Mouse (Mus musculus): ENCODE measurements around the gene Tbca. TPM values are rescaled to one million over a fixed set of nuclear protein-coding genes. Genes with fewer than 3 reads are reported as not detected.
A peak's percentile ranks its signal among the peaks of the same experiment; 100 is the strongest.

Tbca gene
- polyA plus RNA-seq, 1 experiment from 2014 or later: 246 TPM

DNA sequence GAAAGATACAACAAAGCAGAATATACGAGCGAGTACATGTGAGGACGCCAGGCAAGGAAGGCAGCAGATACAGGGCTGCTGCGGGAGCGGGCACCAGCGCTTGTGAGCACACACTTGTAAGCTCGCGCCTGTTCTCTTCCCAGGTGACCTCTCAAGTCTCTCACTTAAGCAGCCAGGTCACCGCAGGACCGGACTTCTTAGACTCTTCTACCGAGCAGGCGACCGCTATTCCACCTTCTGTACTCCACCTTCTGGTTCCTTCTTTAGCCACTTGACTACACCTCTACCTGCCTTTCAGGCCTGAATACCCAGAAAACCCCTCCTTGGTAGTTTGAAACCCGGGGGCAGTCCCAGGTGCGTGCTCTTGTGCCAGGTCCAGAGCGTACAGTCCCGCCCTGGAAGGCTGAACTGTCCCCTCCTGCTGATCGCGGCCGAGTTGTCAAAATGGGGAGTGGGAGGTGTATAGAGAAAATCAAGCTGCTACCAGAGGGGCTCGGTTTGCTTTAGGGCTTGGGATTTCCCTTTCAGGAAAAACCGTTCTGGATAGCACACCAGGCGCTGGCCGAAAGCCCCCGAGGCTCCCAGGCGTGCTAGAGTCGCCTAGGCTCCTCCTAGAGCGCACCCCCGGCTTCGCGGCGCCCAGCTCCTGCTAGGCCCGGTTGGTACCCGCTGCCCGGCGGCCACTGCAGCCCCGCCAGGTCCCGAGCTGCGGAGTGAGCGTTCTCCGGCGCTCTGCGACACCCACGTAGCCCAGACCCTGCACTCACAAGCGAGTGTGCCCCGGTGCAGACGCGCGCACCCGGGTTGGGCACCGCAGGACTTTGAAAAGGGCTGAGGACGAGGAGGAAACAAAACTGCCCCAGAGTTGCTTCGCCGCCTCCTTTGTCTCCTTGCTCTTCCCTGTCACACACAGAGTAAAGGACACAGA is 84.7 kb downstream of the Tbca start:
- no peak overlapping the region for H3K27ac ChIP-seq
- ATAC-seq (ENCODE audit: insufficient number of reproducible peaks, insufficient read depth, low FRiP score, low TSS enrichment): no peak
- H3K9ac ChIP-seq: no peak overlapping the region
- H3K9me3 ChIP-seq: no peaks in the 10 kb centered on the region
- H3K4me3 ChIP-seq: no peak overlapping the region
- H3K4me1 ChIP-seq: peaks cover 12% of the 10 kb centered on the region
- H3K4me2 ChIP-seq (replicated peaks): no peak overlapping the region
- no peaks in the 10 kb centered on the region for H3K36me3 ChIP-seq
- peaks cover 80% of the 10 kb centered on the region for H3K27me3 ChIP-seq
- under 1% methylated on average over 54 of the region's 54 CpGs for WGBS

DNA sequence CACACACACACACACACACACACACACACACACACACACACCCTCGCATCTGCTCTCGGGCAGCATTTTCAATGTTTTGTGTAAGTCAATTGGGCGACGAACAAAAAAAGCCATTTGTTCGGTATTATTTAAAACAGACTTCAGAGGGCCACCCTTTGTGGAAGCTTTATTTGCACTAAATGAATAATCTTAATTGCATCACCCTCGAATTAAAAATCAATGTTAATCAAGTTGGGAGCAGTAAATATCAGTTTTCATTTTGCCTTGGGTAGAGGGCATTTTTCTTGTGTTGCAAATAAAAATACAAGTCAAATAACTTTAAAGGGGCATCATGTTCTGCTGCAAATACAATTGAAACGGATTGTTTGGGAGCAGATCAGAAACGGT is 85.3 kb downstream of the Tbca start:
- Histone ChIP-seq H3K4me3 (no peak overlapping the region), H3K9me3 (no peaks in the 10 kb centered on the region), H3K27ac (no peak overlapping the region), H3K9ac (no peak overlapping the region), H3K36me3 (no peaks in the 10 kb centered on the region), H3K4me2 (replicated peaks) (no peak overlapping the region), H3K4me1 (peaks cover 8% of the 10 kb centered on the region; the same call in 1 of the 2 replicates), H3K27me3 (peaks cover 75% of the 10 kb centered on the region)
- ATAC-seq (ENCODE audit: insufficient number of reproducible peaks, insufficient read depth, low FRiP score, low TSS enrichment): no peak
- under 1% methylated on average over 8 of the region's 8 CpGs for WGBS

- Histone ChIP-seq H3K27me3 (peaks cover 68% of the 10 kb centered on the region), H3K9me3 (no peaks in the 10 kb centered on the region), H3K9ac (no peak overlapping the region), H3K4me3 (no peak overlapping the region), H3K27ac (no peak overlapping the region), H3K4me2 (replicated peaks) (no peak overlapping the region), H3K36me3 (no peaks in the 10 kb centered on the region), H3K4me1 (peaks cover 8% of the 10 kb centered on the region; the same call in 1 of the 2 replicates)
- WGBS: 1% methylated on average over 23 of the region's 23 CpGs
- ATAC-seq (ENCODE audit: insufficient number of reproducible peaks, insufficient read depth, low FRiP score, low TSS enrichment): no peak
Measured at GRCm38 (mm10) chr13:94874656-94875395, 86.1 kb downstream of the Tbca start.

GRCm38 (mm10) chr13:94875396-94875880 is 86.7 kb downstream of the Tbca start, which contains the start of gene Otp:
Gene Otp (plus strand): TSS chr13:94875602.
- H3K9ac ChIP-seq: no peak within 1 kb of the TSS
- peaks cover 69% of the 10 kb centered on the region for H3K27me3 ChIP-seq
- ATAC-seq (ENCODE audit: insufficient number of reproducible peaks, insufficient read depth, low FRiP score, low TSS enrichment): no peak
- H3K9me3 ChIP-seq: no peaks in the 10 kb centered on the region
- H3K4me3 ChIP-seq: no peak within 1 kb of the TSS
- peaks cover 8% of the 10 kb centered on the region; the same call in 1 of the 2 replicates for H3K4me1 ChIP-seq
- whole genome bisulfite sequencing: under 1% methylated on average over 24 of the region's 30 CpGs
- no peak within 1 kb of the TSS for H3K4me2 ChIP-seq (replicated peaks)
- no peaks in the 10 kb centered on the region for H3K36me3 ChIP-seq
- no peak within 1 kb of the TSS for H3K27ac ChIP-seq

GRCm38 (mm10) chr13:94876286-94877210 is 87.8 kb downstream of the Tbca start:
- Histone ChIP-seq H3K4me1 (peaks cover 8% of the 10 kb centered on the region; the same call in 1 of the 2 replicates), H3K9me3 (no peaks in the 10 kb centered on the region), H3K9ac (no peak overlapping the region), H3K4me2 (replicated peaks) (no peak overlapping the region), H3K36me3 (no peaks in the 10 kb centered on the region), H3K27ac (no peak overlapping the region), H3K4me3 (no peak overlapping the region), H3K27me3 (peaks cover 69% of the 10 kb centered on the region)
- under 1% methylated on average over 30 of the region's 30 CpGs for WGBS
- no peak for ATAC-seq (ENCODE audit: insufficient number of reproducible peaks, insufficient read depth, low FRiP score, low TSS enrichment)

DNA sequence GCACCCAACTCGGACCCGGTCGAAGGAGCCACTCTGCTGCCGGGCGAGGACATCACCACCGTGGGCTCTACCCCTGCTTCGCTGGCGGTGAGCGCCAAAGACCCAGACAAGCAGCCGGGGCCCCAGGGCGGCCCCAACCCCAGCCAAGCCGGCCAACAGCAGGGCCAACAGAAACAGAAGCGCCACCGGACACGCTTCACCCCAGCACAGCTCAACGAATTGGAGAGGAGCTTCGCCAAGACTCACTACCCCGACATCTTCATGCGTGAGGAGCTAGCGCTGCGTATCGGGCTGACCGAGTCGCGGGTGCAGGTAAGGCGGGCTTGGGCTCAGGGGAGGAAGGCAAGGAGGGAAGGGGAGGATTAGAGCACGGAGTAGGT is 88.5 kb downstream of the Tbca start:
- WGBS: under 1% methylated on average over 27 of the region's 27 CpGs
- Histone ChIP-seq H3K4me2 (replicated peaks) (no peak overlapping the region), H3K9me3 (no peaks in the 10 kb centered on the region), H3K9ac (no peak overlapping the region), H3K27ac (no peak overlapping the region), H3K27me3 (peaks cover 71% of the 10 kb centered on the region), H3K36me3 (no peaks in the 10 kb centered on the region), H3K4me3 (no peak overlapping the region), H3K4me1 (peaks cover 8% of the 10 kb centered on the region; the same call in 1 of the 2 replicates)
- no peak for ATAC-seq (ENCODE audit: insufficient number of reproducible peaks, insufficient read depth, low FRiP score, low TSS enrichment)

- no peaks in the 10 kb centered on the region for H3K9me3 ChIP-seq
- H3K27me3 ChIP-seq: peaks cover 74% of the 10 kb centered on the region
- no peak overlapping the region for H3K4me2 ChIP-seq (replicated peaks)
- peaks cover 13% of the 10 kb centered on the region for H3K4me1 ChIP-seq
- no peak for ATAC-seq (ENCODE audit: insufficient number of reproducible peaks, insufficient read depth, low FRiP score, low TSS enrichment)
- no peak overlapping the region for H3K4me3 ChIP-seq
- H3K9ac ChIP-seq: no peak overlapping the region
- WGBS: 11% methylated on average over 10 of the region's 10 CpGs
- no peak overlapping the region for H3K27ac ChIP-seq
- no peaks in the 10 kb centered on the region for H3K36me3 ChIP-seq
Measured at GRCm38 (mm10) chr13:94877991-94878745, 89.5 kb downstream of the Tbca start.

- peaks cover 79% of the 10 kb centered on the region for H3K27me3 ChIP-seq
- no peaks in the 10 kb centered on the region for H3K9me3 ChIP-seq
- H3K4me2 ChIP-seq (replicated peaks): no peak overlapping the region
- no peaks in the 10 kb centered on the region for H3K36me3 ChIP-seq
- no peak overlapping the region for H3K9ac ChIP-seq
- no peak overlapping the region for H3K4me3 ChIP-seq
- no peak for ATAC-seq (ENCODE audit: insufficient number of reproducible peaks, insufficient read depth, low FRiP score, low TSS enrichment)
- peaks cover 22% of the 10 kb centered on the region for H3K4me1 ChIP-seq
- H3K27ac ChIP-seq: no peak overlapping the region
- under 1% methylated on average over 3 of the region's 3 CpGs for WGBS
Measured at GRCm38 (mm10) chr13:94881201-94881600, 92.5 kb downstream of the Tbca start.

GRCm38 (mm10) chr13:94882221-94882620 is 93.5 kb downstream of the Tbca start:
- Histone ChIP-seq H3K9me3 (no peaks in the 10 kb centered on the region), H3K4me3 (no peak overlapping the region), H3K27me3 (peaks cover 77% of the 10 kb centered on the region), H3K9ac (no peak overlapping the region), H3K4me1 (peaks cover 22% of the 10 kb centered on the region), H3K4me2 (replicated peaks) (no peak overlapping the region), H3K27ac (no peak overlapping the region), H3K36me3 (no peaks in the 10 kb centered on the region)
- ATAC-seq (ENCODE audit: insufficient number of reproducible peaks, insufficient read depth, low FRiP score, low TSS enrichment): no peak
- WGBS: 2% methylated on average over 10 of the region's 10 CpGs

GRCm38 (mm10) chr13:94882711-94883145 is 94.0 kb downstream of the Tbca start:
- 0 out of 2 replicates have a peak, but pooled peaks have one; percentile 56 for ATAC-seq (ENCODE audit: insufficient number of reproducible peaks, insufficient read depth, low FRiP score, low TSS enrichment)
- peak overlapping the region; percentile 44 for H3K4me3 ChIP-seq
- H3K27ac ChIP-seq: no peak overlapping the region
- peaks cover 76% of the 10 kb centered on the region for H3K27me3 ChIP-seq
- no peaks in the 10 kb centered on the region for H3K9me3 ChIP-seq
- H3K36me3 ChIP-seq: no peaks in the 10 kb centered on the region
- no peak overlapping the region for H3K9ac ChIP-seq
- 0% methylated on average over 27 of the region's 37 CpGs for WGBS
- peaks cover 22% of the 10 kb centered on the region for H3K4me1 ChIP-seq
- peak overlapping the region; percentile 88 for H3K4me2 ChIP-seq (replicated peaks)
